Mouse (Mus musculus) heart, adult 9 months (tissue): ENCODE measurements around the gene Maats1.

Source experiments
- DNase-seq, 2 experiments: peaks; one replicate each; pipeline ENCODE4 v3.0.0; 2022; ENCODE audit warnings: low spot score in 2 of 2

The Maats1 gene

GRCm38 (mm10) chr16:38294685-38295348 lies 47.1 kb downstream of the Maats1 start, which contains the start of gene Nr1i2:
Gene Nr1i2, minus strand, starts transcription at chr16:38294824.
- DNase-seq, result no peak

- no peak for DNase-seq
These were observed 51.8 kb downstream of the Maats1 start for GRCm38 (mm10) chr16:38290151-38290550.

DNA sequence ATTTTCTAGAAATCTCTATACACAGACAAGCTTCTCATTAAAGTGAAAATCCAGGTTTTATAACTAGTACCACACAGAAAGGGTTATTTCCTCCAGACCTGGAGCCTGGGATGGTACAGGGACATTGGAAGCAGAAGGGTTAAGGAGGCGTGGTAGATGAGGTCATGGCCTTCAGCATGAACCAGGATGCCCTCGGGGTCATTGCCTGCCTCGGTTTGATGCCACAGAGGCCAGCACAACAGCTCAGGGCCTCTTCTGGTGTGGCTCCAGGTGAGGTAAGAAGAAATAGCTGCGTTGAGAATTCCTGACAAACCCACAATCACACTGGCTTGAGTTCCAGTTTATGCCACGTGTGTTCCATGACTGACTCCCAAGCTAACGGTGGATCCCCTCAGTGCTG lies 53.1 kb downstream of the Maats1 start:
- no peak for DNase-seq

DNA sequence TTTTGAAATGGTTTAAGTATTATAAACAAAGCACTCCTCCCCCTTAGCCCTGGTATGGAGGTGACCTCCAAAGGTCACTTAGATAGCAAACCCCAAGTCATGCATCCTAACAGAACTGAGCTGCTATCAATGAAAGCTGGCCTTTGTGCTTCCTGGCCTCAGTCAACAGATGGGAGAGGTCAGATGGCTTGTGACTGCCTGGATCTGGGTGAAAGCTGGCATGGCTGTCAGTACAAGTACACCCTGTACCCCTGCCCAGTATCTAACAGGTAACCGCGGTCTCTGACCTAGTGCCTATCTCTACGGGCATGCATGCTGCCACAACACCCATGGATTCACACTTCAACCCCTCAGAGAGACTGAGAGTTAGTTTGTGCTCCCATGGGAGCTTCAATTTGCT lies 54.2 kb downstream of the Maats1 start:
- no peak for DNase-seq

DNA sequence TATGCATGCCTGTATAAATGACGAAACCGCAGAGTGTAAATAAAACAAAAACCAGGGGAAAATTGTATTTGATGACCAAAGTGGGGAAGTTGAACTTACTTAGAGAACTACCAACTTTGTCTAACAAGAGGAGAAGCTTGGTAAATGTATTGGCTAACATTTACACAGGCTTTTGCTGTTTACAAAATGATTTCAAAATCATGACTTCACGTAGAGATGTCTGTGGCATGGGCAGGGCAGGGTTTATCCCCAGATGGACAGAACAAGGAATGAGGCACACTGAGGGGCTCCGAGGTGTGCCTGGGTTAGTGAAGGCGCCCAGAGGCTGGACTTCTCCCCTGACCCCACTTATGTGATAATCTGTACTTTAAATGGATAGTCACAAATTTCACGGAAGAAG lies 54.6 kb downstream of the Maats1 start:
- DNase-seq, result no peak

DNA sequence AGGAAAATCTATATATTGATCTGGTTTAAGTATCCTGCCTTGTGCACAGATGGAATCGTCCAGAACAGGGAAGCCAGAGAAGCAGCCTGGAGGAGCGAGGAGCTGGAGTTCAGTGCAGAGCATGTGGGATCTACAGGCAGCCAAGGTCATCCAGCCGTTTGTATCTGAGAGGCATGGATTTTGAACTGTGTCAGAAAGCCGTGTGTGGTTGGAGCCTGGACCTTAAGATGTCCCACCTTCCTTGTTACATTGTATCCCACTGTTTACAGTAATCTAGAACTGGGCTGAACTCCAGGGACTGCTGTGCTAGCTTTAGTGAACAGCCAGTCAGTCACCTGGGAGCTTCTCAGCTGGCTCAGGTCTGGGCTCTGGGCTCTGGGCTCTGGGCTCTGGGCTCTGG lies 55.4 kb downstream of the Maats1 start:
- DNase-seq, result no peak

- no peak for DNase-seq
These were observed 56.1 kb downstream of the Maats1 start for GRCm38 (mm10) chr16:38285801-38286200.

GRCm38 (mm10) chr16:38283300-38283699 lies 58.6 kb downstream of the Maats1 start:
- no peak for DNase-seq

DNA sequence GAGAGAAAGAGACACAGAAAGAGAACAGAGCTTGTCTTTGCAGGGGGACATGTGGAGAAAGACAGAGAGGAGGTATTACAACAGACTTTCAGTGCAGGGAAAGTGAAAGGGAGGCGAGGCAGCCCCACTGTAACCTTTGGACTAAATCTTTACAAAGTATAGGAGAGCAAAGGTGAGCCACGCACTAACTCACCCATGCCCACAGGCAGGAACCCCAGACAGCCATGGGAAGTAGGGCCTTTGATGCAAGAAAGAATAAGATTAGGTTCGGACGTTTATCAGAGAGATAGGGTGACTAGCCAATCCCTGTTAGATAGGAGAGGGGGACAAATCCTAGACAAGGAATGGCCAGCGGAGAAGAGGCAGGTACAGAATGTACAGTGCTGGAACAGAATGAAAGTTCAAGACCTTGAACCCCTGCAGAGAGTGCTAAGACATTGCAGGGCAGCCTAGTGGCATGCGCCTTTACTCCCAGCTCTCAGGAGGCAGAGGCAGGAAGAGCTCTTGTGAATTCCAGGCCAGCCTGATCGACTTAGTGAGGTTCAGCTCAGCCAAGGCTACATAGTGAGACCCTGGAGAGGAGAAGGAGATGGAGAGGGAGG lies 59.3 kb downstream of the Maats1 start:
- DNase-seq, result no peak

DNA sequence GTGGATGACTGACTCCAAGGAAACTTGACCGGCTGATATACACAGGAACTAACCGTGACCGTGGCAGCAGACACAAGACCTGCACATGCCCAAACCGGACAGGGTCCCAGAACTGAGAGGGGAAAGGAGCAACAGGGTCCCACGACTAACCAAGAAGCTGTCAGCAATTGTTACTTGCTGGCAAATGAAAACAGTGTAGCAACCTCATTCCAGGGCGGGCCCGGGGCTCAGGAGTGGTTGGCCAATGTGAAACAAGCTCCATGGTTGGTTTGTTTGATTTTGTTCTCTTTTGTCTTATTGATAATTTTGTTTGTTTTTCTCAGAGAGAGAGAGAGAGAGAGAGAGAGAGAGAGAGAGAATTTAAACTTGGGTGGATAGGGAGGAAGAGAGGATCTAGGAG lies 61.0 kb downstream of the Maats1 start:
- DNase-seq, result no peak

- no peak for DNase-seq
These were observed 62.1 kb downstream of the Maats1 start for GRCm38 (mm10) chr16:38279794-38280193.

GRCm38 (mm10) chr16:38274737-38275136 lies 67.2 kb downstream of the Maats1 start:
- DNase-seq, result no peak

DNA sequence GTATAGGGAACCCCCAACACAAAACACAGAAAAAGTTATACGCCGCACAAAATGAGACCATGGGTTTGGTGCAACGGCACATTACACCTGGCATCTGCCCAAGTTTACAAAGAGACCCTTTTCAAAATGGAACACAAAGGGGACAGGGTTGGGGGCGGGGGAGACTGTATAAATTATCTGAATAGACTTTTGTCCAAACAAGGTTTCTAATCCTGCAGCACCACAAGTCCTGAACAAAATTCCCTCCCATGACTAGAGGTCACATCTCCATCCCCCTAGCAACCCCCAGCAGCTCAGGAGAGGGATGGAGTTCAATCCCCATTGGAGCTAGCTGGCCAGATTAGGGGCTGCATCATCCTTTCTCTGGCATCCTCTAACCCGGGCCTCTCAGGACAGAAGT lies 69.5 kb downstream of the Maats1 start:
- DNase-seq, result no peak

DNA sequence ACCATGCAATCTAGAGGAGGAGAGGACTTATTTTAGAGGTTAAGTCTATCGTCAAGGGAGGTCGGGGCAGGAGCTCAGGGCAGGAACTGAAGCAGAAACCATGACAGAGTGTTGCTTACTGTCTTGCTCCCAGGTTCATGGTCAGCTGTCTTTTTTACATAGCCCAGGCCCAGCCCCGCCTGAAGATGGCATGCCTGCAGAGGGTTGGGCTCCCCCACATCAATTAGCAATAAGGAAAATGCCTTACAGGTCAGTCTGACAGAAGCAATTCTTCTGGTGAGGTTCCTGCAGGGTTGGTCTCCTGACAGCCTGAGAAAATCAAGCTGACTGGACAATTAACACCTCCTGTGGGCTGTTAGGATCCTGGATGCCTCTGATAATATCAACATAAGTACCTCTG lies 70.3 kb downstream of the Maats1 start:
- no peak for DNase-seq

DNA sequence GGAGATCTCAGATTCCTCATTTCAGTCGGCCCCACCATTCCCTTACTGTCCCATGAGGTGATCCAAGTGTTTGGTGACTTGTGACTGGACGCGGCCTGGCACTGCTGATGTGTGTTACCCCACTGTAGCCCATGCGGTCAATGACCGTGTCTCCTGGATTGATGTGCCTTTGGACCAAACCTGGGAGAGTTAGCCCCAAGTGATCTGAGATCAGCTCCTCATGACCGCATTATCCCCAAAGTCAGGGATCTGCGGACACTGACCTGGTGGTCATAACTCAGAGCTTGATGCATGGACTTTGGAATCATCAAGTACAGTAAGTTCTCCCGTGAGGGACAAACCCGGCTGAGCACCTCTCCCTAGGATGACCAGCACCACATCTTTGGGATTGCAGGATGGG lies 86.0 kb downstream of the Maats1 start:
- DNase-seq, result no peak

- DNase-seq, result no peak
These were observed 86.8 kb downstream of the Maats1 start for GRCm38 (mm10) chr16:38255107-38255506.

DNA sequence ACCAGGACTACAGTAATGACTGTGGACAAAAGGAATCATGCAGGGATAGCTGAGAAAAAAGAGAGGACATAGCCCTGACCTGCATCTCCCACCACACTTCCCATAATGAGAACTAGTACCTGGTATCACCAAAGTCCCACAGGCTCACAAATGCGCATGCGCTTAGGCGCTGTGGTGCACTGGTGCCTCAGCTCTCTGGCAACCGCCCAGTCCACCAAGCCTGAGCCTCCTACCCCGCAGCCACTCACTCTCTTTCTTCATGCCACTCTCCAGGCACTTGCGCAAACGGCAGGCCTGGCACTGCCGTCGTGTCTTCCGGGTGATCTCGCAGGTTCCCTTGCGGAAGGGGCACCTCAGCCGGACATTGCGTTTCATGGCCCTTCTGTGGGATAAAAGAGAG lies 87.9 kb downstream of the Maats1 start:
- DNase-seq, result no peak

DNA sequence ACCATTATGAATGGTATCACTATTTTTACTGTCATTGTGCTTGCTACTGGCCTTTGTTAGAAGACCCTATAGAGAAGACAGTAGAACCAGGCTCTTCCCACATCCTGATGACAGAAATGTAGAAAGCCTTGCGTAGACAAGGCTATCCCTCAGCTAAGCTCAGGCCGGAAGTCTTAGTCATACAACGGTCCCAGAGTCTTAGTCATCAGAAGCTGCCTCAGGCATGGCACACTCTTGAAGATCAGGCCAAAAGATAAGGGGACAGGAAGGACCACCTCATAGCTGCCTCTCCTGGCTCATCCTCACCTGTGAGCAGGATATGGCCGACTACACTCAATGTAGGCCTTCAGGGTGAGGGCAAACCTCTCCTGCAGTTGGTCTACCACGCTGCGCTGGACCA lies 91.5 kb downstream of the Maats1 start:
- no peak for DNase-seq

DNA sequence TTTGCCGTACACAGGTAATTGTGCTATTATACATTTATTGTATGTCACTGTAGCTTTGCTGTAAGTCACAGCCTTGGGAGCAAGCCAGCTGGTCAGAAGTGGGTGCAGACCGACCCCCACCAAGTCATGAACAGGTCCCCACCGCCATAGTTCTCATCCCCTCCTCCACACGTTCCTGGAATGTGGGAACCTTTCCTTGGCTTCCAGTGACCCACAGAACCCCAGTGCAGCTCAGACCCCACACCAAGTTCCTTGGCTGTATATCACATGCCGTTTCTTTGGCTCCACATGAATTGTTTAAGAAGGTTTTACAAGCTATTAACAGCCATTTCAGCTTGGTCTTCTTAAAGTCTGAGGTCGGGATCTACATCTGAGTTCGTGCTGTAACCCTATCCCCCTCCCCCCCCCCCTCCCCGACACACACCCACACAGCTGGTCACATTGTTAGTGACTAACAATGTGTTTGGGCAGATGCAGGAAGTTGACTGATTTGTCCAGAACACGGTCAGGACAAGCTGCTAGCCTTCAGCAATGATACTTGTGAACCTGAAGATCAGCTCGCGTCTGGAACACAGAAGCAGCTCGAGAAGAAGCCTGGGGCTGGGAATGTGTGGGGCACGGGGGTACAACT lies 93.5 kb downstream of the Maats1 start:
- peak in 1 of 2 experiments; percentile 17 for DNase-seq
